Mouse (Mus musculus) right cerebral cortex, adult 2 months (tissue): Measurements from ENCODE around the gene Pdx1.

Experiments used
- DNase-seq, 2 experiments: peaks; one replicate each; pipeline ENCODE4 v3.0.0; 2021 to 2022; ENCODE audit warnings: low spot score in 2 of 2

Gene Pdx1

GRCm38 (mm10) chr5:147309786-147310185 lies 40.0 kb downstream of the Pdx1 start:
- DNase-seq: no peak

GRCm38 (mm10) chr5:147312830-147313685 lies 43.3 kb downstream of the Pdx1 start:
- no peak for DNase-seq

- DNase-seq: no peak
Measured at GRCm38 (mm10) chr5:147314646-147315431, 45.1 kb downstream of the Pdx1 start.

- no peak for DNase-seq
Measured at GRCm38 (mm10) chr5:147315432-147316075, 45.8 kb downstream of the Pdx1 start.

- DNase-seq: no peak
Measured at GRCm38 (mm10) chr5:147317321-147317720, 47.6 kb downstream of the Pdx1 start.

GRCm38 (mm10) chr5:147317991-147318390 lies 48.2 kb downstream of the Pdx1 start:
- no peak for DNase-seq

GRCm38 (mm10) chr5:147319653-147320052 lies 49.9 kb downstream of the Pdx1 start:
- no peak for DNase-seq

GRCm38 (mm10) chr5:147322183-147322582 lies 52.4 kb downstream of the Pdx1 start, which contains the start of gene Urad:
Urad (minus strand) TSS chr5:147322440.
- no peak for DNase-seq

- peak; percentile 68 to 73 for DNase-seq
Measured at GRCm38 (mm10) chr5:147323237-147323917, 53.6 kb downstream of the Pdx1 start.
